Mouse (Mus musculus) heart, adult 11 months (tissue): Measurements from ENCODE around the gene Pxmp2.

Experiments
- DNase-seq: peaks from one replicate; pipeline ENCODE4 v3.0.0; 2022

The Pxmp2 gene

DNA sequence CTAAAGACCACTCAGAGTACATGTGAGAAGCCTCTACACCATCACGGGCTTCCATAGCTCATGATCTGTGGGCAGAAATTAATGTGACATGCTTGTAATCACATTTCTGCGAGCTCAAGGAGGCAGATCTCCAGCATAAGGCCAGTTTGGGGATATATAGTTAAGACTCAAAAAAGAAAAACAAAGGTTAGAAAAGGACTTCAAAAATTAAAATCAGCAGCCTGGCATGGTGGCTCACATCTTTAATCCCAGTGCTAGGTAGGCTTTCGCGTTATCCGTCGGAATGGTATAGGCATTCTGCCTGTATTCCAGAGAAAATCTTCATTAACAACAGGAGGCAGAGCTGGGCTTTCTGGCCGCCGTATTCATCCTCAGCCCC lies 55.6 kb downstream of the Pxmp2 start:
- DNase-seq = no peak

DNA sequence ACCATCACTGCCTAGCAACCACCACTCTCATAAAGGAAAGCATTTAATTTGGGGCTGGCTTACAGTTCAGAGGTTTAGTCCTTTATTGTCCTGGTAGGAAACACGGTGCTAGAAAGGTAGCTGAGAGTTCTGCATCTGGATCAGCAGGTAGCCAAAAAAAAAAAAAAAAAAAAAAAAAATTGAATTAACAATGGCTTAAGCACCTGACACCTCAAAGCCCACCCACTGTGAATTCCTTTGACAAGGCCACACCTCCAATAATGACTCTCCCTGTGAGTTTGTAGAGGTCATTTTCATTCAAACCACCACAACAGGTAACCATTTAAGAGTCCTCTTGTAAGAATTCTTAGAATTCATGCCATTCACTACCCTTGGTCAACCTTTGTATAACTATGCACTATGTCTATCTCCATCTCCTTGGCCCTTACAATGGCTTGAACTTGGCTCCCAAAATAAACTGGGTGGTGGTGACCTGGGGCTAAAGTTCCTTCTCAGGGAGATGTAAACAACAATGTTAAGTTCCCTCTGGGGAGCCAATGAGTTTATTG lies 58.6 kb downstream of the Pxmp2 start:
- no peak for DNase-seq

- no peak for DNase-seq
Observed at GRCm38 (mm10) chr5:110225056-110225455, 60.9 kb downstream of the Pxmp2 start.
